Mouse (Mus musculus): ENCODE data around the gene Adh5.
"Not testable (repeated sequence)": the region's sequence is repeated elsewhere in the genome, so short reads cannot be mapped to it uniquely, and the experiment has no call there.

The Adh5 gene

GRCm38 (mm10) chr3:138458441-138458840 lies 15.5 kb downstream of the Adh5 start:
- DNase-seq (ENCODE audit: extremely low spot score, low read depth, low spot score) = no peak

- no peak for DNase-seq (ENCODE audit: extremely low spot score, low read depth, low spot score)
These were observed 17.4 kb downstream of the Adh5 start for GRCm38 (mm10) chr3:138460260-138460659.

- no peak for DNase-seq (ENCODE audit: extremely low spot score, low read depth, low spot score)
These were observed 18.9 kb downstream of the Adh5 start for GRCm38 (mm10) chr3:138461832-138462231.

GRCm38 (mm10) chr3:138463137-138463536 lies 20.2 kb downstream of the Adh5 start:
- DNase-seq (ENCODE audit: extremely low spot score, low read depth, low spot score) = no peak

GRCm38 (mm10) chr3:138463807-138464206 lies 20.9 kb downstream of the Adh5 start:
- DNase-seq (ENCODE audit: extremely low spot score, low read depth, low spot score) = no peak

GRCm38 (mm10) chr3:138464573-138465147 lies 21.8 kb downstream of the Adh5 start:
- no peak for DNase-seq (ENCODE audit: extremely low spot score, low read depth, low spot score)

- not testable (repeated sequence) for DNase-seq (ENCODE audit: extremely low spot score, low read depth, low spot score)
These were observed 23.8 kb downstream of the Adh5 start for GRCm38 (mm10) chr3:138466656-138467055.

GRCm38 (mm10) chr3:138471066-138471465 lies 28.2 kb downstream of the Adh5 start:
- no peak for DNase-seq (ENCODE audit: extremely low spot score, low read depth, low spot score)

DNA sequence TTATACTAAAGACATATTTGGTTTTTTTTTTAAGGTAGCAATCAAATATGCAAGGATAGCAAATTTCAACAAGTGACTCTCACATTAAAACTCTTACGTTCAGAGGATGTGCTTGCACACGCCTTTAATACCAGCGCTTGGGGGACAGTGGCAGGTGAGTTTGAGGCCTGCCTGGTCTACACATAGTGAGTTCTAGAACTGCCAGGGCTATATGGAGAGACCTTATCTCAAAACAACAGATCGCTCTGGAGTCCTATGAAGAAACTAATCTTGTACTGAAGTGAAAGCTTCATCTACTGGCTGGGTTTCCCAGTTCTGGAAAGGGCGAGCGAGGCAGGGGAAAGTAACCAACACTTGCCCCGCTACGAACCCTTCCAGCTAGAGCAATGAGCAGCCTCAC lies 36.6 kb downstream of the Adh5 start:
- DNase-seq (ENCODE audit: extremely low spot score, low read depth, low spot score) = no peak

GRCm38 (mm10) chr3:138481526-138482284 lies 38.8 kb downstream of the Adh5 start:
- no peak for DNase-seq (ENCODE audit: extremely low spot score, low read depth, low spot score)

- no peak for DNase-seq (ENCODE audit: extremely low spot score, low read depth, low spot score)
These were observed 40.3 kb downstream of the Adh5 start for GRCm38 (mm10) chr3:138483240-138483639.

GRCm38 (mm10) chr3:138488584-138489326 lies 45.9 kb downstream of the Adh5 start:
- DNase-seq (ENCODE audit: extremely low spot score, low read depth, low spot score) = no peak

- DNase-seq (ENCODE audit: extremely low spot score, low read depth, low spot score) = peak; percentile 56
These were observed 46.6 kb downstream of the Adh5 start, which contains the start of gene Metap1 for GRCm38 (mm10) chr3:138489327-138490033. Gene Metap1, minus strand, starts transcription at chr3:138489515.

DNA sequence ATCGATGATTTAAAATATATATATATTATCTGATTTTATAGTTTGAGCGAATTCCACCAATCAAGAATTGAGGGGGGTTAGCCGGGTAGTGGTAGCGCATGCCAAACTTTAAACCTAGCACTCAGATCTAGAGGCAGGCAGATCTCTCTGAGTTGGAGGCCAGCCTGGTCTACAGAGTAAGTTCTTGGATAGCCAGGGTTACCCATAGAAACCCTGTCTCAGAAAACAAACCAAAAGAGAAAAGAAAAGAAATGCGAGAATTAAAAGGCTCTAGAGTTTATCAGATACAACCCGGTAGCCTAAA lies 47.1 kb downstream of the Adh5 start:
- no peak for DNase-seq (ENCODE audit: extremely low spot score, low read depth, low spot score)

DNA sequence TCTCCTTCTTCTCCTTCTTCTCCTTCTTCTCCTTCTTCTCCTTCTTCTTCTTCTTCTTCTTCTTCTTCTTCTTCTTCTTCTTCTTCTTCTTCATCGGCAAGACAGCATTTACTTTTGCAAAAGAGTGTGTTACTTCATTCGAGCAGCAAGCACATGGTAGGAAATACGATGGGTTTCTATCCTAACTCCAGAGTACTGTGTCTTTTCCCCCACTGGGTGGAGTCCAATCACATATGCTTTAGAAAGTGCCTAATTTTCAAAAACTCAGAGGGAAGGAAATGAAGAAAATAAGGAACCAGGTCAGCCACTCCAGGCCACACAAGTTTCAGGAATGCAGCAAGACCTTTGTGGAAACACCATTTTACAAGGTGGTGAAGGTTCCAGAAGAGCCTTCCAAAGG lies 50.8 kb downstream of the Adh5 start:
- no peak for DNase-seq (ENCODE audit: extremely low spot score, low read depth, low spot score)

- no peak for DNase-seq (ENCODE audit: extremely low spot score, low read depth, low spot score)
These were observed 51.7 kb downstream of the Adh5 start for GRCm38 (mm10) chr3:138494565-138494964.

DNA sequence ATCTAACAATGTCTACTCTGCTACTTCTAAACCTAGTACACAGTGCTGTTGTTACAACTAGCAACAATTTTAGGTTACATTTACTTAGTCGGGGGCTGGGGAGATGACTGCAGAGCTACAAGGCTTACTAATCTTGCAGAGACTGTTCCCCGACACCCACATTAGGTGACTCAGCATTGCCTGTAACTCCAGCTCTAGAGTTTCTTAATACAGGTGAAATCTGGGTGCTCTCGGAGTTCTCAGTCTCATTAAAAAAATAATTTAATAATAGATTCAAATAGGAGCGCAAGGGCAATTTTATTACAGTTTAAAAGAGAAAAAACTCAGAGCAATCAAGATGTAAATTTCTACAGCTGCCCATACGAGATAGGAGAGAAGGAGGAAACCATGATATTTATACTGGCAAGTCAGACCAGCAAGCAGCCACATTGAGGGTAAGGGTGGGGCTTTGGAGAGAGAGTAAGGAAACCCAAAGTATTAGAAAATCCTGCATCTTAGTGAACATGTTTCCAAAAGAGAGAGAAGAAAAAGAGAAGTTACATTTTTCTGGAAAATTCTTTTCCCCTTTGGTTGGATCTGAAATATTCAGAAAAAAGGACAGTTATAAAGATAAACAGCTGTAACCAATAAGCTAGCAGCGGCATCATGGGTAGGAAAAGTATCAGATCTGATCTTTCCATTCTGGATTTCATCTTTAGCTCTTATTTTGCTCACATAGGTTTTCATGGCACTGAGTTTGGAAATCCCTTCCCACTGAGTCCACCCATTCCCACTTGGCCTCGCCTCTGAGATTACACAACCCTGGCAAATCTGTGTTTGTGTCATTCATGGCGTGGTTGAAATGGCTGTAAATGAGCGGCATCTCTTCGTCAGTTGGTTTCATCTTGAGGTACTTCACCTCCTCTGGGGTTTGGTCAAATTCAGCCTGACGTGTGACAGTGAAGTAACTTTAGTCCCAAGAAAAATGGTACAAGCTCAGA lies 52.6 kb downstream of the Adh5 start:
- no peak for DNase-seq (ENCODE audit: extremely low spot score, low read depth, low spot score)

DNA sequence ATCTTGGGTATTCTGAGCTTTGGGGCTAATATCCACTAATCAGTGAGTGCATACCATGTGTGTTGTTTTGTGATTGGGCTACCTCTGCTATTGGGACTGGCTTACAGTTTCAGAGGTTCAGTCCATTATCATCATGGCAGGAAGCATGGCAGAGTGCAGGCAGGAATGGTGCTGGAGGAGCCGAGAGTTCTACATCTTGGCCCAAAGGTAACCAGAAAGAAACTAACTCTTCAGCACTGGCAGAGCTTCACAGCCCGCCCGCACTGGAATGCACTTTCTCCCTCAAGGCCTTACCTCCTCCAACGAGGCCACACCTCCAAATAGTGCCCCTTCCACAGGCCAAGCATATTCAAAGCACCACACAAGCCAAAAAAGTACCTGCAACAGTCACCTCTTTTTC lies 55.8 kb downstream of the Adh5 start:
- no peak for DNase-seq (ENCODE audit: extremely low spot score, low read depth, low spot score)

DNA sequence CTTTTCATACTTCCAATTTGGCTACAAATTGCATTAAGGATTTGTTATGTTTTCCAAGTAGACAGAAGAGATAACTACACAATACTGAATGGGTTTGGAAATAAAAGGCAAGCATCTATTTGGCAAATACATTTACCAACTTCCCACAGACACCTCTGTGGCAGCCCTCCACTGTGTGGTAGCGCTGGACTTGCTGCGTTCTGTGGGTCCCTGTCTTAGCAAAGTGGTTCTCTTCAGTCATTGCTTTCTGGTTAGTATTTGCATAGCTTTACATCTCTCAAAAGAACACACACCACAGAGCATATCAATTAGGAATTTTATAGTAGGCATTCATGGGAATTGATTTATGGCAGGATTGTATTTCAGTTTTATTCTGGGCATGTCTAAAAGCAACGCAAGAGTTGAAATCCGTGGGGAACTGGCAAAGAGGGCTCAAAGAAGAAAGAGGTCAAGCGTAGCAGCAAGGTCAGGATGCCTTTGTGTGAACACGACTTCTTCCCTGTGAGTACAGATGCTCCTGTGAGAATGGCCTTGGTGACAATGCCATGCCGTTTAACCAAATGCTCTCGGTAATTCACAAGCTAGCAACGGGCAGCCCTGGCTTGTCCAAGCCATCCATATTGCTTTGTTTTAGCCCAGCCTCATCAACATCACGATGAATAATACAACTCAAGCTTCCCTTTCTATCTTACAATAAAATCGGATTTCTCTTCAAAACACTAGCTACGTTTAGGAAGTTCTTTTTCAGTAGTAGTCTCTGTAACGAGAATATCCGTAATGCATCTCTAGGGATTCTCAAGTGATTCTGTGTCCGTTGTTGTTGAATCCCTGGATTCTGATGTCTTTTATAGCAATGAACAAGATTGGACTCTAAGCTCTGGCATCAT lies 57.2 kb downstream of the Adh5 start:
- no peak for DNase-seq (ENCODE audit: extremely low spot score, low read depth, low spot score)

All from hindlimb bud, embryonic 11.5 days (tissue).